Mouse (Mus musculus) urinary bladder, adult 18-20 months (tissue): ENCODE measurements around the gene Micall1.

Source experiments
- DNase-seq, 2 experiments: peaks; one replicate each; pipeline ENCODE4 v3.0.0; 2022; ENCODE audit warnings: low spot score in 2 of 2, mixed read lengths in 2 of 2

Gene Micall1

GRCm38 (mm10) chr15:79176905-79177304, 68.2 kb downstream of the Micall1 start:
- no peak for DNase-seq

- DNase-seq = no peak
Observed at GRCm38 (mm10) chr15:79185213-79185612, 76.5 kb downstream of the Micall1 start.
